Mouse (Mus musculus) ES-E14 (cell line): Measurements from ENCODE around the gene Ccnc. TPM values are rescaled to one million over a fixed set of nuclear protein-coding genes. Genes with fewer than 3 reads are reported as not detected.

Experiments
- DNase-seq: peaks from one replicate; pipeline ENCODE4 v3.0.0-alpha.2; 2013; ENCODE audit warnings: low read depth, low spot score
- H3K27ac ChIP-seq: 2 replicates; pipeline ENCODE4 v1.5.1; 2012; ENCODE audit warnings: low read depth, mild to moderate bottlenecking, low read length, moderate library complexity, mixed read lengths; ENCODE audit not compliant: poor library complexity, insufficient read depth, severe bottlenecking
- H3K36me3 ChIP-seq: 2 replicates; pipeline ENCODE4 v1.6.1; 2012; ENCODE audit warnings: mild to moderate bottlenecking, low read length, moderate library complexity, mixed read lengths; ENCODE audit not compliant: control insufficient read depth, poor library complexity, insufficient read depth, severe bottlenecking
- H3K4me1 ChIP-seq, 2 experiments: fragments of 150-350 bp in 1 of 2; sonication (generic) in 1 of 2; 2 replicates each; pipeline ENCODE4 v1.6.1; 2012; ENCODE audit warnings: low read length in 2 of 2, mild to moderate bottlenecking in 1 of 2, mixed read lengths in 1 of 2; ENCODE audit not compliant: control insufficient read depth in 2 of 2, insufficient read depth in 2 of 2, poor library complexity in 1 of 2
- H3K4me3 ChIP-seq, 2 experiments: fragments of 150-350 bp in 1 of 2; sonication (generic) in 1 of 2; 2 replicates each; pipeline ENCODE4 v1.5.1; 2012; ENCODE audit warnings: low read length in 2 of 2, low read depth in 1 of 2, mild to moderate bottlenecking in 1 of 2, mixed read lengths in 1 of 2; ENCODE audit not compliant: insufficient read depth in 1 of 2, poor library complexity in 1 of 2, severe bottlenecking in 1 of 2
- H3K9ac ChIP-seq: 2 replicates; pipeline ENCODE4 v1.6.1; 2012; ENCODE audit warnings: low read depth, mild to moderate bottlenecking, low read length, mixed read lengths; ENCODE audit not compliant: poor library complexity, insufficient read depth, severe bottlenecking
- H3K9me3 ChIP-seq: fragments of 150-350 bp; sonication (generic); 2 replicates; pipeline ENCODE4 v1.6.1; 2012; ENCODE audit warnings: low read depth, mild to moderate bottlenecking, low read length; ENCODE audit not compliant: control insufficient read depth, insufficient read depth
- CHD2 ChIP-seq: IDR thresholded peaks from 2 replicates; pipeline ENCODE4 v1.6.1; 2014; ENCODE audit warnings: mild to moderate bottlenecking, low read depth, low read length, inconsistent platforms
- HCFC1 ChIP-seq: IDR thresholded peaks from 2 replicates; pipeline ENCODE4 v1.6.1; 2012; ENCODE audit warnings: low read length, inconsistent platforms, borderline replicate concordance; ENCODE audit not compliant: insufficient read depth
- MAFK ChIP-seq: IDR thresholded peaks from 2 replicates; pipeline ENCODE4 v1.6.1; 2014; ENCODE audit warnings: mild to moderate bottlenecking, low read depth, low read length, inconsistent platforms; ENCODE audit not compliant: insufficient read depth
- ZC3H11A ChIP-seq: IDR thresholded peaks from 2 replicates; pipeline ENCODE4 v1.6.1; 2012; ENCODE audit warnings: low read depth, mild to moderate bottlenecking, inconsistent platforms, low read length, borderline replicate concordance
- ZNF384 ChIP-seq: IDR thresholded peaks from 2 replicates; pipeline ENCODE4 v1.6.1; 2012; ENCODE audit warnings: low read depth, low read length, inconsistent platforms
- in situ Hi-C, 2 experiments: fragments of 600-800 bp; cut with MboI; formaldehyde crosslinking; loops; one replicate each; pipeline ENCODE4 v1.15.1; 2025; ENCODE audit warnings: low sequenced_read_pairs in 2 of 2, inconsistent platforms in 1 of 2; ENCODE audit not compliant: unreplicated experiment in 2 of 2
- total RNA-seq: library from RNA; depleted of rRNA; stranded (reverse); fragments of 300-350 nt; gene quantifications from 2 replicates; pipeline ENCODE4 v1.2.3, GENCODE M21; 2012

Ccnc gene
- total RNA-seq, 1 experiment, result 34.2 TPM

DNA sequence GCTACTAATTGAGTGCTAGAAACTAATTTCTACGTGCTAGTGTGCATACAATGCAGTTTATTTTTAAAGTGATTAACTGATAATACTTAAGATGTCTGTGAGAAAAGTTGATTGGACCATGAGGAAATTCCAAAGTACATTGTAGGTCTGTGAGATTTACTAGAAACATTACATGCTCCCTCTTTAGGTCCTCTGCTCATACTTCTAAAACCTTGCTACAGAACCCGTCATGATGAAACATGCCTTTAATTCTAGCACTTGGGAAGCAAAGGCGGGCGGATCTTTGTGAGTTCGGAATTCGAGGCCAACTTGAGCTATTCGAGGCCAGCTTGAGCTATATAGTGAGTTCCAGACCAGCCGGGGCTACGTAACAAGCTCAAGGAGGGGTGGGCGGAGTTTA, 46.5 kb upstream of the Ccnc start:
- no peak for TF ChIP-seq ZC3H11A
- TF ChIP-seq CHD2, result no peak
- TF ChIP-seq ZNF384, result no peak
- no peak for TF ChIP-seq HCFC1
- no peak for TF ChIP-seq MAFK
- H3K36me3 ChIP-seq, result no peaks in the 10 kb centered on the region

DNA sequence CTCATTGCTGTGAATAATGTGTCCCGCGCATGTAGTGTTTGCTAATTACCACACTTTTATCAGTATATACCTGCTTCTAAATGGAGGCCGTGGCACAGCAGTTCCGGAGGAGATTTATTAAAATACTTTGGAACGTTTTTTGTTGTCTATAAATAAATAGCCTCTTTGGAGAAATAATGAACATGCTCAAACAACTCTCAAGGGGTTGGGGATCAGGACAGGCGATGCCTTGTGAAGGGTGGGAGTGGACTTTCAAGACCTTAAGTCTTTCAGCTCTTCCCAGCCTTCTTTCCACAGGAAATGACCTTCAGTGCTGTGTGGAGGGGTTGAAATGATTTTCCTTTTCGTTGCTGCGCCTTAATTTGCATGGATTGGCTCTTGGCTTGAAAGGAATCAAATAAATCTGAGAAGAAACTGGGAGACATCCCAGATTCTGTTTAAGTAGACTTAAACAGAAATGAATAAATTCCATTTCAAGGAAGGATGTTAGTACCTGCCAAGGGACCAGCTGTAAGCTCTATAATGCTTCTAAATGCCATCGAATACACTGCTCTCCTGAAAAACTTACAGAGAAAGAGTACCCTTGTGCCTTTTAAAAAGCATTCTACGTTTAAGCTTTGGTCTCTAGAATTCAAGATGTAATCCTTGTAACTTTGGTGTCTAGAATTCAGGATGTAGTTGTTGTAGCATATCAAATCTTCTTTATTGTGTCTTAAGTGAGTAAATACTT, 44.9 kb upstream of the Ccnc start:
- no peak for DNase-seq
- in situ Hi-C loops, result loop anchor here in 1 of 2 experiments (10.0 kb wide), 1 partner anchor 812 kb away; no protein-coding TSS in a partner anchor

More for the DNA sequence above, 46.5 kb upstream of the Ccnc start:
- Histone ChIP-seq H3K4me1 (no peaks in the 10 kb centered on the region), H3K9ac (no peak overlapping the region), H3K27ac (no peak overlapping the region), H3K9me3 (no peaks in the 10 kb centered on the region), H3K4me3 (no peak overlapping the region)
- DNase-seq, result no peak
- in situ Hi-C loops, result loop anchor here in 1 of 2 experiments (10.0 kb wide), 1 partner anchor 814 kb away; no protein-coding TSS in a partner anchor

DNA sequence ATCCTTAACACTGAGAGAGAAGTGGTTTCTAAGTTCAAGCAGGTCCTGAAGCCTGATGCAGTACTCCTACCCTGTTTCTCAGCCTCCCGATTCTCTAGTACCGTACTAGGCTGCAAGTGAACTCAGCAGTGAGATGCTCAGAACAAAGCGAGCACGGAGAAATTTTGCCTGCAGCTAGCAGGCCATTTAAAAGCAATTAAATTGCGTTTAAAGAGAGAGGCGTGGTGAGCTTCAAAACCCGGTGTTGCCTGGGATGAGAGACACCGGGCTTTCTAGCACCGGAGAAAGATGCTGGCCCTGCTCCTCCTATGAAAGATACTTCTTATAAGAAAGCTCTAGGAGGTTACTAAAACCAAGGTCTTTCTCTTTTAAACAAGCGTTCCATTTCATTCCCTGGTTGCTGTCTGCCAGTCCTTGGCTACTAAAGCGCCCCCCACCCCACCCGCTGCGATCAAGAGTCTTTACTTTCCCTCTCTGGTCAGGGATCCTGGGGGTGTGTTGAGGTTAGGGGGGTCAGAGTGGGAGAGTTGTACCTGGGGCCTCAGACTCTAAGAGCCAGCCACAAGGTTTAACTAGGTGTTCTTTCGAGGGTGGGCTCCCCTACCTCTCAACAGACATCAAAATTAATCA, 43.0 kb upstream of the Ccnc start:
- no peak overlapping the region for H3K9ac ChIP-seq
- in situ Hi-C loops, result loop anchor here in 1 of 2 experiments (10.0 kb wide), 1 partner anchor 810 kb away; no protein-coding TSS in a partner anchor
- DNase-seq, result no peak

More for the DNA sequence above, 44.9 kb upstream of the Ccnc start:
- Histone ChIP-seq H3K4me3 (no peak overlapping the region), H3K4me1 (no peaks in the 10 kb centered on the region), H3K9me3 (no peaks in the 10 kb centered on the region), H3K27ac (no peak overlapping the region), H3K36me3 (no peaks in the 10 kb centered on the region), H3K9ac (no peak overlapping the region)
- no peak for TF ChIP-seq ZNF384
- TF ChIP-seq MAFK, result no peak
- TF ChIP-seq ZC3H11A, result no peak
- no peak for TF ChIP-seq HCFC1
- TF ChIP-seq CHD2, result no peak

DNA sequence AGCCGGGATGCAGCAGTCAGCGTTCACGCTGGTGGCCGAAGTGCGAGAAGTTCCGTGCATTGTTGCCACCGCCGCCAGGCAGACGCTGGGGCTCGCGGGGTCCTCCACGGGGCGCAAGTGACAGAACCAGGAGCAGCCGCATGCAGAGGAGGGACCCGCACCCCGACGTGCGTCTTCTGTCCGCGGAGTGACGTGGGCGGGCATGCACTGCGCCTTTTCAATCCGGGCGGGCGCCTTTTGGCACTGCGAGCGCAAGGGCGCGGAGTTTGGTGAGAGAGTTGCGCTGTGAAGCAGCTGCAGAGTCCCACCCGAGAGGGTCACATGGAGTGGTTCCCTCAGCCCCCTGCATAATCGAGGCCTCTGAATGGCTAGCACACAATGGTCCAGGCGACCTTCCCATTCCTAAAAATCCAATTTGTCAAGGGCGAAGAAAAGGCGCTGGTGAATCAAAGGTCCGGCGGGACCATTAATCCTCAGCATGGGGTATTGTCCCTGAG, 41.9 kb upstream of the Ccnc start, which contains the start of gene Prdm13:
Prdm13 (minus strand) TSS at position 369 of the 497 bp plus-strand sequence.
- peak within 1 kb of the TSS; percentile 5 to 18; a peak in 1 of 4 replicates for H3K4me3 ChIP-seq
- no peak within 1 kb of the TSS for H3K9ac ChIP-seq
- H3K36me3 ChIP-seq, result no peaks in the 10 kb centered on the region
- H3K9me3 ChIP-seq, result no peaks in the 10 kb centered on the region
- no peaks in the 10 kb centered on the region for H3K4me1 ChIP-seq
- TF ChIP-seq MAFK, result no peak
- no peak for TF ChIP-seq CHD2
- no peak for TF ChIP-seq ZNF384
- no peak for TF ChIP-seq HCFC1
- TF ChIP-seq ZC3H11A, result no peak
- DNase-seq, result no peak
- in situ Hi-C loops, result loop anchor here in 1 of 2 experiments (10.0 kb wide), 1 partner anchor 809 kb away; no protein-coding TSS in a partner anchor
- no peak within 1 kb of the TSS for H3K27ac ChIP-seq

More for the DNA sequence above, 43.0 kb upstream of the Ccnc start:
- TF ChIP-seq ZNF384, result no peak
- TF ChIP-seq MAFK, result no peak
- no peak for TF ChIP-seq HCFC1
- TF ChIP-seq CHD2, result no peak
- no peak for TF ChIP-seq ZC3H11A
- Histone ChIP-seq H3K36me3 (no peaks in the 10 kb centered on the region), H3K27ac (no peak overlapping the region), H3K9me3 (no peaks in the 10 kb centered on the region), H3K4me1 (no peaks in the 10 kb centered on the region), H3K4me3 (no peak overlapping the region)
